Mouse (Mus musculus) liver, postnatal 0 days (tissue): ENCODE measurements at regions not wholly inside any gene's neighbourhood (a gene's known extent, or its start where the extent isn't known, plus 50 kb on each side); places are given as distances from the start of the nearest gene placed in this dataset.

Experiments
- ATAC-seq: fragments of 200-750 bp; cut with Nextera tagmentation; 2 replicates; pipeline ENCODE4 v1.8.0; 2017; ENCODE audit warnings: mild to moderate bottlenecking, moderate library complexity
- DNase-seq: peaks from one replicate; pipeline ENCODE4 v3.0.0-alpha.2; 2016
- H3K27ac ChIP-seq: fragments of 300-500 bp; sonication (generic); 2 replicates; pipeline ENCODE4 v1.5.1; 2014; ENCODE audit warnings: antibody characterized with exemption, moderate library complexity, mild to moderate bottlenecking, low read depth
- H3K27me3 ChIP-seq: fragments of 300-500 bp; sonication (generic); 2 replicates; pipeline ENCODE4 v1.6.1; 2014; ENCODE audit warnings: low read length, control low read depth, mixed read lengths; ENCODE audit not compliant: insufficient read depth
- H3K36me3 ChIP-seq: fragments of 300-500 bp; sonication (generic); replicated peaks from 2 replicates; pipeline ENCODE4 v1.6.1; 2014; ENCODE audit warnings: mild to moderate bottlenecking, control low read depth, low read length, moderate library complexity, mixed read lengths; ENCODE audit not compliant: insufficient read depth
- H3K4me1 ChIP-seq: fragments of 300-500 bp; sonication (generic); 2 replicates; pipeline ENCODE4 v1.6.1; 2014; ENCODE audit warnings: antibody characterized with exemption, mild to moderate bottlenecking, control low read depth; ENCODE audit not compliant: insufficient read depth
- H3K4me2 ChIP-seq: fragments of 300-500 bp; sonication (generic); 2 replicates; pipeline ENCODE4 v1.6.1; 2014; ENCODE audit warnings: low read depth, mild to moderate bottlenecking, low read length, moderate library complexity, mixed read lengths
- H3K4me3 ChIP-seq: fragments of 300-500 bp; sonication (generic); 2 replicates; pipeline ENCODE4 v1.5.1; 2014; ENCODE audit warnings: low read depth, low read length
- H3K9ac ChIP-seq: fragments of 300-500 bp; sonication (generic); replicated peaks from 2 replicates; pipeline ENCODE4 v1.6.1; 2014; ENCODE audit warnings: mild to moderate bottlenecking, moderate library complexity
- H3K9me3 ChIP-seq: fragments of 300-500 bp; sonication (generic); 2 replicates; pipeline ENCODE4 v1.6.1; 2016; ENCODE audit warnings: mild to moderate bottlenecking, control low read depth, low read length, mixed read lengths
- CTCF ChIP-seq: sonication (generic); IDR thresholded peaks from 2 replicates; pipeline ENCODE4 v1.5.1; 2016; ENCODE audit warnings: antibody characterized with exemption, low read depth
- EP300 ChIP-seq: IDR thresholded peaks from 2 replicates; pipeline ENCODE4 v1.6.1; 2016; ENCODE audit warnings: antibody characterized with exemption, low read depth, mild to moderate bottlenecking
- WGBS: fragments of 180-500 bp; shearing (Covaris S2); extraction: QIAGEN DNeasy Blood & Tissue Kit; methylation state at CpG from one replicate; pipeline ENCODE4 v1.1.7; 2014; ENCODE audit not compliant: insufficient replicate concordance; 5-methylcytosine and 5-hydroxymethylcytosine counted together

DNA sequence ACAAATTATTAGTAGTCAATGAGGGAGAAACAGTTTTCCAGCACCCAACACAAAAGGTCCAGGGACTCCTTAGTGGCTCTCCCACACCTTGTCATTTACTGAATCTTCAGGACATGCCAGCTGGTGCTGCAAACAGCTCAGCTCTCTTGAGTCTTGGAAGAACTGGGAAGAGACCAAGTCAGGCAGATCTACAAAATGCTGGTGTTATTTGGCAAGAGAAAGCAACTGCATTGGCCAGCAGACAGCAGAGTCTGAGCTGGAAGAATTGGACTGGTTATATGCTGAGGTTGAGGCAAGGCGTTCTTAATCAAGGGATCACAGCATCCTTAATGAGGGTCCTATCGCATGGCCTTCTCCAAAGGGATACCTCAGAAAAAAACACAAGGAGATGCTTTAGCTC is 124.2 kb upstream of the Lef1 start:
- Histone ChIP-seq H3K36me3 (no peaks in the 10 kb centered on the region), H3K9ac (no peak overlapping the region), H3K4me2 (no peak overlapping the region), H3K9me3 (no peaks in the 10 kb centered on the region), H3K4me1 (no peaks in the 10 kb centered on the region), H3K27me3 (no peaks in the 10 kb centered on the region), H3K27ac (no peak overlapping the region), H3K4me3 (no peak overlapping the region)
- no peak for DNase-seq
- ATAC-seq: no peak
- 78% methylated on average over 2 of the region's 2 CpGs for WGBS
- no peak for TF ChIP-seq EP300
- no peak for TF ChIP-seq CTCF

DNA sequence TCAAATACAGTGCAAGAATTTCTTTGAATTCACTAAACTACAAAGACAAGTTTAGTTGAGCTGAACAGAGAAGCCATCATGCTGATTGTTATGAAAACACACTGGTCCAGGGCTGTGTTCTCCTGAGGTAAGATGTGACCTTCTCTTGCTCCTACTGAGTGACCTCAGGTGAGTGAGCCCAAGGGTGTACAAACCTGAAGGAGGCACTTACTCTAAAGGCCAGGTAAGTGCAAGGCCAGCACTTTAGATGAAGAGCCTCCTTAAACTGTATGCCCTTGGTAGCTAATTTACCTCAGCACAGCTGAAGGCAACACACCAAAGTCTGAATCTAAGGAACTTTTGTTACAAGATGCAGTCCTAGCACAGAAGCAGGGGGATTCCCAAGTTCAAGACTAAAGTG is 128.7 kb upstream of the Lef1 start:
- H3K36me3 ChIP-seq: no peaks in the 10 kb centered on the region
- ATAC-seq (no peak), DNase-seq (no peak)
- no peak overlapping the region for H3K9ac ChIP-seq
- TF ChIP-seq EP300 (no peak), CTCF (no peak)
- H3K9me3 ChIP-seq: no peaks in the 10 kb centered on the region
- H3K27ac ChIP-seq: no peak overlapping the region
- H3K4me2 ChIP-seq: no peak overlapping the region
- H3K4me3 ChIP-seq: no peak overlapping the region
- H3K4me1 ChIP-seq: no peaks in the 10 kb centered on the region
- no peaks in the 10 kb centered on the region for H3K27me3 ChIP-seq

DNA sequence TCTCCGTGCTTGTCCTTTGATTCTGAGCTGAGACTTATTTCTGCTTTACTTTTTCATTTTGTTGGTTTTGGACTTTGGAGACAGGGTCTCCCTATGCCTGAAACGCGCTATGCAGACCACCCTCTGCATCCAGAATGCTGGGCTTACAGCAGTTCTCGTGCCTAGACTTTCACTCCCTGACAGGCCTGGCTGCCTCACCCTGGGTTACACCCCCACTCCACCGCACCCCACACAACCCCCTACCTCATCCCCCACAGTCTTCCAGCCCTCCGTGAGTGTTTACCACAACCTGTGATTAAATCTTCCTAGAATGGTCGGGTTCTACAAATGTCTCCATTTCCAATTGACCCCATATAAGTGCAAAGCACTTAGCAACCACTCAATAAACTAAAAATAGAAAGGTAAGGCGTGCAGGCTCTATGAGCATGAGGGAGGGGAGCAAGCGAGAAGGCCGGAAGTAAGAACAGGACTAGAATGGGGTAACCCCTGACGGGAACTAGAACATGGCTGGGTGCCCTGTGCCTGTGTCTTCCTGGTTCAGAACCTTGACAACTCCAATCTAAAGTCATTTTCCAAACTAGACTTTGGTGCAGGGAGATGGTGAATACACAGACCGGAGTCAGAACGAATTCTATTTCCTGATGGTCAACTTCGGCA is 131.2 kb upstream of the Lef1 start:
- no peaks in the 10 kb centered on the region for H3K36me3 ChIP-seq
- no peaks in the 10 kb centered on the region for H3K27me3 ChIP-seq
- DNase-seq: no peak
- 65% methylated on average over 14 of the region's 14 CpGs for WGBS
- TF ChIP-seq CTCF (no peak), EP300 (no peak)
- no peak overlapping the region for H3K4me2 ChIP-seq
- H3K9me3 ChIP-seq: no peaks in the 10 kb centered on the region
- no peak overlapping the region for H3K27ac ChIP-seq
- H3K4me3 ChIP-seq: no peak overlapping the region
- no peak for ATAC-seq
- no peak overlapping the region for H3K9ac ChIP-seq
- H3K4me1 ChIP-seq: no peaks in the 10 kb centered on the region

DNA sequence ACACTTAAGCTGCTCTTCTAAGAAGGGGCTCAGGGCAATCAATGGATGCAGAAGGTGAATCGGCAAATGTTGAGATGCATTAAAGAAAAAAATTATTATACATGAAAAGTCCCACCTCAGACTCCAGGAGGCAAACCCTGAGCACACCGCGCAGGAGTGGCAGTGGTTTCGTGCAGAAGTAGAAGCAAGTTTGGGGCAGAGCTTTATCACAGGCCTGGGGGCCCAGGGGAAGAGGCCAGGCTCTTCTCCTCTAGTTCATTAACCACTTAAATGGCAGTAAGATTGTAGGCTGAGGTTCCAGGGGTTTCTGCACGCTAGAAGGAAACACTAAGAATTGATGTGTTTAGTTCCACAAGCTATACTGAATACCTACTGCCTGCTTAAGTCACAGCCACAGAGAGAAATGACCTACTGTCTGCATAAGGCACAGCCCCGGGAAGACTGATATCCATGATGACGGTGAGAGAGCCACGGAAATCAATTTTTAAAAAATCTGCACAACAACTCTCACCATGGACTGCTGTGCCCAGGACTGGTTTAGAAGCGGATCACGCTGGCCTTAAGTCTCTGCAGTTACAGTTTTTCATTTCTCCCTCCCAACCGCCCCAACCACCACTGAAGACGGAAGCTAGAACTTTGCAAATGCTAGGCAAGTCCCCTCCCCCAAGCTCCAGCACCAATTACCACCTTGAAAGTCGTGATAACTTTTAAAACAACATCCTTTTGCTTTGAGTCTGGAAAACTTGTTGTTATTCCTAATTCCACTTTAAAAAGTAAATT is 132.2 kb upstream of the Lef1 start:
- no peak overlapping the region for H3K4me2 ChIP-seq
- H3K9ac ChIP-seq: no peak overlapping the region
- no peaks in the 10 kb centered on the region for H3K36me3 ChIP-seq
- H3K9me3 ChIP-seq: no peaks in the 10 kb centered on the region
- DNase-seq (no peak), ATAC-seq (no peak)
- no peak for TF ChIP-seq CTCF
- TF ChIP-seq EP300: no peak
- H3K27ac ChIP-seq: no peak overlapping the region
- H3K4me1 ChIP-seq: no peaks in the 10 kb centered on the region
- 42% methylated on average over 13 of the region's 13 CpGs for WGBS
- H3K4me3 ChIP-seq: no peak overlapping the region
- no peaks in the 10 kb centered on the region for H3K27me3 ChIP-seq

DNA sequence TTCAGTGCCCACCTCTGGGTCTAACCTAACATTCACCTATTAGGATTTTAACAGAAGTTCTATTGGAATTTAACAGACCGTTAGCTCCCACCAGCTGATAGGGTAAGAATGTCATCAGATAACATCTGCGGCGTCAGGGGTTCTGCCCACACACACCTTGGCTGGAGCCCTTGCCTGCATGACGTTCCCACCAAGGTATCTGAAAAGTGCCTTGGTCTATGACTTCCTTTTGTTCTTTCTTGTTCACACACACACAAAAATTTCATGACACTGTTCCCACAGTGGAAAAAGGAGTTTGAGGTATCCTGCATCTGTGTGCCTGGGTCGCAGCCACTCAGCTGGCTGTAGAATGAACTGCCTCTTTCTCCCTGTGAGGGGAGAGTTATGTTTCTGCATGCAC is 134.1 kb upstream of the Lef1 start:
- ATAC-seq: no peak
- no peaks in the 10 kb centered on the region for H3K9me3 ChIP-seq
- 68% methylated on average over 5 of the region's 5 CpGs for WGBS

DNA sequence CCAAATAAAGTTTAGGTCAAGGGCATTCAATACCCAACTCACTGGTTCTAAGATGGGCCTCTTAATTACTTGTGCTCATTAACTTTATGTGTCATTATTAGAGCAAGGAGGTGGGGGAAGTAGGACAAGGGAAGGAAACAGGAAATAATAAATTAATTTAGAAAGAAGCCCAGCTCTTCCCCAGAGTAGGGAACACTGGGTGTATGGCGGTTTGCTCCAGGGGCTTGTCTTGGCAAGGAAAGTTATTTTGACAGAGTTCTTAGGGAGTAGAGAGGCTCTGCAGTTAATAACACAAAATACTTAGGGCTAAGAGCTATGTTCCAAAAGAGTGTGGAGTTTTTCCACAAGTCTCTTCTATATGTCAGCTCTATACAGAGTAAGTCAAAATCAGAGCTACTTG is 135.0 kb upstream of the Lef1 start:
- Histone ChIP-seq H3K27me3 (no peaks in the 10 kb centered on the region), H3K4me2 (no peak overlapping the region), H3K4me3 (no peak overlapping the region), H3K36me3 (no peaks in the 10 kb centered on the region), H3K27ac (no peak overlapping the region), H3K9ac (no peak overlapping the region), H3K9me3 (no peaks in the 10 kb centered on the region), H3K4me1 (no peaks in the 10 kb centered on the region)
- WGBS: 44% methylated on average over 1 of the region's 1 CpGs
- DNase-seq (no peak), ATAC-seq (no peak)
- TF ChIP-seq EP300 (no peak), CTCF (no peak)

More for the DNA sequence above, 134.1 kb upstream of the Lef1 start:
- Histone ChIP-seq H3K36me3 (no peaks in the 10 kb centered on the region), H3K4me2 (no peak overlapping the region), H3K4me3 (no peak overlapping the region), H3K27ac (no peak overlapping the region), H3K9ac (no peak overlapping the region), H3K27me3 (no peaks in the 10 kb centered on the region), H3K4me1 (no peaks in the 10 kb centered on the region)
- DNase-seq: no peak
- TF ChIP-seq EP300 (no peak), CTCF (no peak)
